Mouse (Mus musculus) hindbrain, embryonic 10.5 days (tissue): ENCODE results near the gene Eif4enif1. TPM values are rescaled to one million over a fixed set of nuclear protein-coding genes. Genes with fewer than 3 reads are reported as not detected.

Source experiments
- DNase-seq: peaks from one replicate; pipeline ENCODE4 v3.0.0-alpha.2; 2017; ENCODE audit warnings: low spot score
- H3K27ac ChIP-seq: fragments of 300-500 bp; sonication (generic); 2 replicates; pipeline ENCODE4 v1.5.1; 2016; ENCODE audit warnings: mild to moderate bottlenecking, moderate library complexity
- H3K27me3 ChIP-seq: fragments of 300-500 bp; sonication (generic); 2 replicates; pipeline ENCODE4 v1.6.1; 2016; ENCODE audit warnings: mild to moderate bottlenecking; ENCODE audit not compliant: poor library complexity, insufficient read depth, severe bottlenecking
- H3K36me3 ChIP-seq: fragments of 300-500 bp; sonication (generic); 2 replicates; pipeline ENCODE4 v1.6.1; 2016; ENCODE audit warnings: mild to moderate bottlenecking, moderate library complexity
- H3K4me1 ChIP-seq: fragments of 300-500 bp; sonication (generic); replicated peaks from 2 replicates; pipeline ENCODE4 v1.6.1; 2016; ENCODE audit warnings: mild to moderate bottlenecking
- H3K4me3 ChIP-seq: fragments of 300-500 bp; sonication (generic); 2 replicates; pipeline ENCODE4 v1.5.1; 2016; ENCODE audit warnings: mild to moderate bottlenecking, moderate library complexity
- H3K9me3 ChIP-seq: fragments of 300-500 bp; sonication (generic); 2 replicates; pipeline ENCODE4 v1.6.1; 2016; ENCODE audit warnings: mild to moderate bottlenecking, moderate library complexity
- WGBS: fragments of 180-500 bp; shearing (Covaris S2); methylation state at CpG from one replicate; pipeline ENCODE4 v1.1.7; 2016; 5-methylcytosine and 5-hydroxymethylcytosine counted together
- polyA plus RNA-seq: library from polyadenylated mRNA; unstranded; fragments of >200 nt; fragmentation: Nextera tagmentation; extraction: Ambion mirVana; gene quantifications from 2 replicates; pipeline ENCODE4 v1.2.1, GENCODE M21; 2016

The Eif4enif1 gene
- polyA plus RNA-seq, 1 experiment from 2014 or later: 48.4 TPM

- Histone ChIP-seq H3K27ac (no peak overlapping the region), H3K27me3 (no peaks in the 10 kb centered on the region), H3K36me3 (peaks cover 100% of the 10 kb centered on the region), H3K4me1 (no peaks in the 10 kb centered on the region), H3K9me3 (no peaks in the 10 kb centered on the region), H3K4me3 (no peak overlapping the region)
- WGBS: 95% methylated on average over 2 of the region's 2 CpGs
- no peak for DNase-seq
Measured at GRCm38 (mm10) chr11:3247387-3247786, 45.2 kb downstream of the Eif4enif1 start.

GRCm38 (mm10) chr11:3259537-3259936, 57.3 kb downstream of the Eif4enif1 start:
- no peak for DNase-seq
- Histone ChIP-seq H3K27me3 (no peaks in the 10 kb centered on the region), H3K27ac (no peak overlapping the region), H3K4me3 (no peak overlapping the region), H3K4me1 (peaks cover 13% of the 10 kb centered on the region), H3K36me3 (peaks cover 99% of the 10 kb centered on the region), H3K9me3 (no peaks in the 10 kb centered on the region)
- 83% methylated on average over 1 of the region's 1 CpGs for WGBS

- no peaks in the 10 kb centered on the region for H3K27me3 ChIP-seq
- WGBS: 1% methylated on average over 26 of the region's 26 CpGs
- H3K4me1 ChIP-seq: peaks cover 31% of the 10 kb centered on the region
- no peak for DNase-seq
- peak overlapping the region; percentile 97 for H3K27ac ChIP-seq
- no peaks in the 10 kb centered on the region for H3K9me3 ChIP-seq
- peak overlapping the region; percentile 93 for H3K4me3 ChIP-seq
- H3K36me3 ChIP-seq: peaks cover 40% of the 10 kb centered on the region
Measured at GRCm38 (mm10) chr11:3265291-3266078, 63.3 kb downstream of the Eif4enif1 start.

GRCm38 (mm10) chr11:3266079-3266685, 64.0 kb downstream of the Eif4enif1 start, which contains the start of gene Drg1:
Gene Drg1, minus strand, starts transcription at chr11:3266415.
- Histone ChIP-seq H3K4me3 (peak within 1 kb of the TSS; percentile 93), H3K4me1 (peaks cover 31% of the 10 kb centered on the region), H3K36me3 (peaks cover 33% of the 10 kb centered on the region), H3K27me3 (no peaks in the 10 kb centered on the region), H3K9me3 (no peaks in the 10 kb centered on the region), H3K27ac (peak within 1 kb of the TSS; percentile 97)
- peak; percentile 97 for DNase-seq
- WGBS: under 1% methylated on average over 72 of the region's 72 CpGs

- Histone ChIP-seq H3K36me3 (peaks cover 23% of the 10 kb centered on the region), H3K27ac (peak overlapping the region; percentile 97), H3K4me1 (peaks cover 31% of the 10 kb centered on the region), H3K27me3 (no peaks in the 10 kb centered on the region), H3K4me3 (peak overlapping the region; percentile 93), H3K9me3 (no peaks in the 10 kb centered on the region)
- WGBS: 53% methylated on average over 7 of the region's 7 CpGs
- no peak for DNase-seq
Measured at GRCm38 (mm10) chr11:3267133-3267532, 64.9 kb downstream of the Eif4enif1 start.

GRCm38 (mm10) chr11:3269241-3269640, 67.0 kb downstream of the Eif4enif1 start:
- Histone ChIP-seq H3K4me1 (peaks cover 22% of the 10 kb centered on the region), H3K27me3 (no peaks in the 10 kb centered on the region), H3K36me3 (peaks cover 2% of the 10 kb centered on the region), H3K4me3 (no peak overlapping the region), H3K9me3 (no peaks in the 10 kb centered on the region), H3K27ac (no peak overlapping the region)
- WGBS: 36% methylated on average over 4 of the region's 4 CpGs
- no peak for DNase-seq

- Histone ChIP-seq H3K4me1 (no peaks in the 10 kb centered on the region), H3K27ac (no peak overlapping the region), H3K4me3 (no peak overlapping the region), H3K9me3 (peaks cover 22% of the 10 kb centered on the region), H3K36me3 (no peaks in the 10 kb centered on the region), H3K27me3 (no peaks in the 10 kb centered on the region)
- DNase-seq: no peak
- 65% methylated on average over 5 of the region's 5 CpGs for WGBS
Measured at GRCm38 (mm10) chr11:3278351-3278750, 76.2 kb downstream of the Eif4enif1 start.

- Histone ChIP-seq H3K27me3 (no peaks in the 10 kb centered on the region), H3K9me3 (peaks cover 22% of the 10 kb centered on the region), H3K36me3 (no peaks in the 10 kb centered on the region), H3K4me1 (no peaks in the 10 kb centered on the region), H3K4me3 (no peak overlapping the region), H3K27ac (no peak overlapping the region)
- no peak for DNase-seq
- WGBS: 84% methylated on average over 2 of the region's 2 CpGs
Measured at GRCm38 (mm10) chr11:3279729-3280128, 77.5 kb downstream of the Eif4enif1 start.

GRCm38 (mm10) chr11:3282887-3283286, 80.7 kb downstream of the Eif4enif1 start:
- Histone ChIP-seq H3K4me3 (no peak overlapping the region), H3K27me3 (no peaks in the 10 kb centered on the region), H3K4me1 (peaks cover 8% of the 10 kb centered on the region), H3K9me3 (peaks cover 22% of the 10 kb centered on the region), H3K27ac (no peak overlapping the region), H3K36me3 (no peaks in the 10 kb centered on the region)
- WGBS: 84% methylated on average over 6 of the region's 6 CpGs
- DNase-seq: no peak

GRCm38 (mm10) chr11:3283645-3284044, 81.5 kb downstream of the Eif4enif1 start:
- Histone ChIP-seq H3K4me1 (peaks cover 14% of the 10 kb centered on the region), H3K27me3 (no peaks in the 10 kb centered on the region), H3K9me3 (peaks cover 22% of the 10 kb centered on the region), H3K27ac (no peak overlapping the region), H3K36me3 (no peaks in the 10 kb centered on the region), H3K4me3 (no peak overlapping the region)
- no peak for DNase-seq
- WGBS: 91% methylated on average over 6 of the region's 6 CpGs

GRCm38 (mm10) chr11:3285940-3286339, 83.7 kb downstream of the Eif4enif1 start:
- peaks cover 17% of the 10 kb centered on the region for H3K9me3 ChIP-seq
- H3K4me3 ChIP-seq: no peak overlapping the region
- no peak for DNase-seq
- H3K4me1 ChIP-seq: peaks cover 15% of the 10 kb centered on the region
- WGBS: 84% methylated on average over 3 of the region's 3 CpGs
- H3K36me3 ChIP-seq: 0 out of 2 replicates have a peak, but pooled peaks cover under 1% of the 10 kb centered on the region
- no peak overlapping the region for H3K27ac ChIP-seq
- no peaks in the 10 kb centered on the region for H3K27me3 ChIP-seq

- Histone ChIP-seq H3K27ac (no peak overlapping the region), H3K9me3 (0 out of 2 replicates have a peak, but pooled peaks cover 6% of the 10 kb centered on the region), H3K27me3 (no peaks in the 10 kb centered on the region), H3K4me1 (peaks cover 20% of the 10 kb centered on the region), H3K36me3 (peaks cover 12% of the 10 kb centered on the region), H3K4me3 (no peak overlapping the region)
- 64% methylated on average over 6 of the region's 6 CpGs for WGBS
- no peak for DNase-seq
Measured at GRCm38 (mm10) chr11:3287131-3287530, 84.9 kb downstream of the Eif4enif1 start.

GRCm38 (mm10) chr11:3287921-3288320, 85.7 kb downstream of the Eif4enif1 start:
- Histone ChIP-seq H3K9me3 (0 out of 2 replicates have a peak, but pooled peaks cover 3% of the 10 kb centered on the region), H3K27ac (peak overlapping the region; percentile 100), H3K27me3 (no peaks in the 10 kb centered on the region), H3K4me3 (peak overlapping the region; percentile 95), H3K36me3 (peaks cover 18% of the 10 kb centered on the region), H3K4me1 (peaks cover 25% of the 10 kb centered on the region)
- no peak for DNase-seq
- WGBS: 65% methylated on average over 5 of the region's 5 CpGs
